Mouse (Mus musculus) megakaryocyte, embryonic 14.5 days (primary cell): ENCODE results near the gene 4930432M17Rik.

ENCODE experiments used
- FLI1 ChIP-seq: IDR thresholded peaks from 2 replicates; pipeline ENCODE4 v1.6.1; 2012; ENCODE audit warnings: low read length, inconsistent platforms, mixed read lengths
- GATA1 ChIP-seq: IDR thresholded peaks from 3 replicates; pipeline ENCODE4 v1.6.1; 2012; ENCODE audit warnings: mixed read lengths, low read length, inconsistent platforms, borderline replicate concordance

DNA sequence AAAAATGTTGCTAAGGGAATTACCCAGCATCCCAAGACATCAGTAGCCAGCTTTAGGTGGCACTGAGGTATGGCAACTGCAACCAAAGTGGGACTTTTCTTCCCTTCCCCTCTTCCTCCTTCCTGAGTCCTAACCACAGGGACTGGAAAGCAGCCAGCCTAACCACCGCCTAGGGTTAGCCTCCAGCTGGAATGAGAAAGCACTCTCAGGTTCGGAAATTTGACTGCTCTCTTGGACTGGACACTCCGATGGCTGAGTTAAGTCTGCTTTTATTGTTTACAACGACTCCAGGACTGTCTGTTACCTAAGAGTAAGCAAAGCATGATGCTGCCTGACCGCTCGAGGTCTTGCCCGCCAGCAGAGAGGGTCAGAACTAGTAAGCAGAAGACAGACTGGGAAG, 26.6 kb downstream of the 4930432M17Rik start:
- no peak for TF ChIP-seq GATA1
- no peak for TF ChIP-seq FLI1
